Mouse (Mus musculus) megakaryocyte, embryonic 14.5 days (primary cell): ENCODE data around the gene Txndc2. TPM values are rescaled to one million over a fixed set of nuclear protein-coding genes. Genes with fewer than 3 reads are reported as not detected.

ENCODE experiments used
- H3K27me3 ChIP-seq: replicated peaks from 2 replicates; pipeline ENCODE3; 2012; ENCODE audit warnings: inconsistent platforms
- H3K36me3 ChIP-seq: replicated peaks from 2 replicates; pipeline ENCODE3; 2012; ENCODE audit warnings: low read length, inconsistent platforms, mixed read lengths
- H3K4me1 ChIP-seq: 2 replicates; pipeline ENCODE4 v1.6.1; 2012; ENCODE audit warnings: inconsistent platforms
- H3K4me3 ChIP-seq: replicated peaks from 2 replicates; pipeline ENCODE3; 2012; ENCODE audit warnings: moderate library complexity, mild to moderate bottlenecking, inconsistent platforms
- H3K9me3 ChIP-seq: 2 replicates; pipeline ENCODE4 v1.6.1; 2012; ENCODE audit warnings: inconsistent platforms
- FLI1 ChIP-seq: IDR thresholded peaks from 2 replicates; pipeline ENCODE4 v1.6.1; 2012; ENCODE audit warnings: low read length, inconsistent platforms, mixed read lengths
- GATA1 ChIP-seq: IDR thresholded peaks from 3 replicates; pipeline ENCODE4 v1.6.1; 2012; ENCODE audit warnings: mixed read lengths, low read length, inconsistent platforms, borderline replicate concordance
- polyA plus RNA-seq: library from polyadenylated mRNA; stranded (reverse); fragments of >175 nt; gene quantifications from 2 replicates; pipeline ENCODE4 v1.2.3, GENCODE M21; 2012; ENCODE audit warnings: low replicate concordance; ENCODE audit not compliant: insufficient read depth

The Txndc2 gene
- polyA plus RNA-seq, 1 experiment: not detected

GRCm38 (mm10) chr17:65674710-65675171, 32.8 kb upstream of the Txndc2 start:
- no peaks in the 10 kb centered on the region for H3K36me3 ChIP-seq
- peak overlapping the region; percentile 28 for H3K4me3 ChIP-seq
- TF ChIP-seq GATA1 (no peak), FLI1 (0 out of 2 replicates have a peak, but pooled peaks have one; percentile 19)
- H3K27me3 ChIP-seq: peaks cover 9% of the 10 kb centered on the region
- H3K4me1 ChIP-seq: peaks cover 37% of the 10 kb centered on the region
- no peaks in the 10 kb centered on the region; the same call in 1 of the 2 replicates for H3K9me3 ChIP-seq

GRCm38 (mm10) chr17:65672926-65673325, 31.0 kb upstream of the Txndc2 start:
- Histone ChIP-seq H3K4me3 (no peak overlapping the region), H3K36me3 (no peaks in the 10 kb centered on the region), H3K4me1 (peaks cover 29% of the 10 kb centered on the region), H3K27me3 (peaks cover 9% of the 10 kb centered on the region), H3K9me3 (no peaks in the 10 kb centered on the region; the same call in 1 of the 2 replicates)
- TF ChIP-seq GATA1 (no peak), FLI1 (no peak)

GRCm38 (mm10) chr17:65669061-65669460, 27.1 kb upstream of the Txndc2 start:
- Histone ChIP-seq H3K4me1 (peaks cover 24% of the 10 kb centered on the region), H3K4me3 (no peak overlapping the region), H3K27me3 (peaks cover 5% of the 10 kb centered on the region), H3K9me3 (no peaks in the 10 kb centered on the region; the same call in 1 of the 2 replicates), H3K36me3 (no peaks in the 10 kb centered on the region)
- TF ChIP-seq GATA1 (no peak), FLI1 (no peak)

DNA sequence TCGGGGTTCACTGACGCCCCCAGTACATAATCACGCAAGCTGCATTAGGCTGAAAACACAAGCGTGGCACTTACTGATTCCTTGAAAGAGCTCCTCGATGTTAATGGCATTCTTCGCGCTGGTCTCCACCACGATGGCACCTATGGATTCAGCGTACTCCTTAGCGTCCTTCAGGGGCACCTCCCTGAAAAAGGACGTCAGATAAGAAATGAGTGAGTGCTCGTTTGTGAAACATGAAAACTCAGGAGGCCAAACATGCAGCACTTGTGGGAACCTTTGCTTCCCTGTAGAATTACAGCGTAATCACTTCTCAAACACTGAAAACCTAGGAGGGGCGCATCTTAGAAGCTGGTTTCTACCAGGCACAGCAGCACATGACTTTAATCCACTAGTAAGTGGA, 25.8 kb upstream of the Txndc2 start:
- Histone ChIP-seq H3K36me3 (no peaks in the 10 kb centered on the region), H3K4me3 (no peak overlapping the region), H3K27me3 (peaks cover 5% of the 10 kb centered on the region), H3K4me1 (peaks cover 26% of the 10 kb centered on the region), H3K9me3 (no peaks in the 10 kb centered on the region)
- no peak for TF ChIP-seq GATA1
- no peak for TF ChIP-seq FLI1

GRCm38 (mm10) chr17:65666388-65667161, 24.6 kb upstream of the Txndc2 start:
- Histone ChIP-seq H3K4me3 (no peak overlapping the region), H3K27me3 (peaks cover 5% of the 10 kb centered on the region), H3K9me3 (no peaks in the 10 kb centered on the region), H3K36me3 (no peaks in the 10 kb centered on the region), H3K4me1 (peaks cover 31% of the 10 kb centered on the region)
- no peak for TF ChIP-seq FLI1
- no peak for TF ChIP-seq GATA1

GRCm38 (mm10) chr17:65665786-65666387, 23.9 kb upstream of the Txndc2 start:
- H3K4me1 ChIP-seq: peaks cover 31% of the 10 kb centered on the region
- H3K36me3 ChIP-seq: no peaks in the 10 kb centered on the region
- H3K27me3 ChIP-seq: peaks cover 5% of the 10 kb centered on the region
- H3K9me3 ChIP-seq: no peaks in the 10 kb centered on the region
- no peak for TF ChIP-seq GATA1
- H3K4me3 ChIP-seq: no peak overlapping the region

GRCm38 (mm10) chr17:65663329-65664078, 21.5 kb upstream of the Txndc2 start:
- Histone ChIP-seq H3K36me3 (no peaks in the 10 kb centered on the region), H3K27me3 (no peaks in the 10 kb centered on the region), H3K4me1 (peaks cover 35% of the 10 kb centered on the region), H3K4me3 (no peak overlapping the region), H3K9me3 (no peaks in the 10 kb centered on the region)
- no peak for TF ChIP-seq GATA1
- TF ChIP-seq FLI1: no peak

GRCm38 (mm10) chr17:65662662-65663061, 20.7 kb upstream of the Txndc2 start:
- no peak overlapping the region for H3K4me3 ChIP-seq
- no peaks in the 10 kb centered on the region for H3K9me3 ChIP-seq
- no peaks in the 10 kb centered on the region for H3K27me3 ChIP-seq
- peaks cover 39% of the 10 kb centered on the region for H3K4me1 ChIP-seq
- no peaks in the 10 kb centered on the region for H3K36me3 ChIP-seq
- TF ChIP-seq FLI1 (no peak), GATA1 (no peak)

GRCm38 (mm10) chr17:65658416-65658815, 16.4 kb upstream of the Txndc2 start:
- peaks cover 23% of the 10 kb centered on the region for H3K4me1 ChIP-seq
- H3K36me3 ChIP-seq: no peaks in the 10 kb centered on the region
- no peaks in the 10 kb centered on the region for H3K9me3 ChIP-seq
- TF ChIP-seq GATA1 (no peak), FLI1 (no peak)
- no peaks in the 10 kb centered on the region for H3K27me3 ChIP-seq
- H3K4me3 ChIP-seq: no peak overlapping the region

DNA sequence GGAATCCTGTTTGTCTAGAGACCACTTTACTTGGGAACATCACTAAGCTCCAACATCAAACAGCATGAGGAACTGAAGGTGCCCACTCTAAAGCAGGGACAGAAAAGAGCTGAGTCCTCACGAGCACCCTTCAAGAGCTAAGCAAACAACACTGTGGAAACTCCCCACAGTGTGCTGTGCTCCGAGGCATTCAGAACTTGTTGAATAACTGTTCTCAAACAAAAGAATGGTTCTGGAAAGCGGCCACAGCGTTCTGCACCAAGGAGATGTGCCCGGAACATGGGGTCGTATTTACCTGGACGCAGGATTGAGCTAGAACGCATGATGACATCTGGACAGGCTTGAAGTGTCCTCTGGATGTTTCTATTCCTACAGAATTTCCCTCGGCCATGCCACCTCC, 16.0 kb upstream of the Txndc2 start:
- no peaks in the 10 kb centered on the region for H3K9me3 ChIP-seq
- H3K4me3 ChIP-seq: no peak overlapping the region
- TF ChIP-seq GATA1: no peak
- no peak for TF ChIP-seq FLI1
- peaks cover 4% of the 10 kb centered on the region for H3K27me3 ChIP-seq
- H3K36me3 ChIP-seq: no peaks in the 10 kb centered on the region
- peaks cover 18% of the 10 kb centered on the region for H3K4me1 ChIP-seq
